Mouse (Mus musculus): Measurements from ENCODE around the gene Zfp386.
"Not testable (repeated sequence)": the region's sequence is repeated elsewhere in the genome, so short reads cannot be mapped to it uniquely, and the experiment has no call there.

The Zfp386 gene

GRCm38 (mm10) chr12:116047440-116048377 is at the start of gene Zfp386:
TSS of gene Zfp386 (plus strand) at chr12:116047724.
- peak; percentile 83 to 91 for DNase-seq (ENCODE audit: low spot score in 2 of 2)

GRCm38 (mm10) chr12:115999784-116000183 is 47.7 kb upstream of the Zfp386 start:
- DNase-seq (ENCODE audit: low spot score in 2 of 2) = not testable (repeated sequence)

- not testable (repeated sequence) for DNase-seq (ENCODE audit: low spot score in 2 of 2)
These were observed 44.6 kb upstream of the Zfp386 start for GRCm38 (mm10) chr12:116002946-116003345.

- no peak for DNase-seq (ENCODE audit: low spot score in 2 of 2)
These were observed 36.7 kb upstream of the Zfp386 start for GRCm38 (mm10) chr12:116010812-116011211.

- no peak for DNase-seq (ENCODE audit: low spot score in 2 of 2)
These were observed 19.4 kb upstream of the Zfp386 start for GRCm38 (mm10) chr12:116028095-116028494.

GRCm38 (mm10) chr12:116035346-116035745 is 12.2 kb upstream of the Zfp386 start:
- no peak for DNase-seq (ENCODE audit: low spot score in 2 of 2)

- DNase-seq (ENCODE audit: low spot score in 2 of 2) = no peak
These were observed 2.7 kb upstream of the Zfp386 start for GRCm38 (mm10) chr12:116044785-116045184.

- DNase-seq (ENCODE audit: low spot score in 2 of 2) = no peak
These were observed 1.2 kb downstream of the Zfp386 start for GRCm38 (mm10) chr12:116048766-116049165.

- no peak for DNase-seq (ENCODE audit: low spot score in 2 of 2)
These were observed 1.7 kb downstream of the Zfp386 start for GRCm38 (mm10) chr12:116049236-116049635.

GRCm38 (mm10) chr12:116049701-116050100 is 2.2 kb downstream of the Zfp386 start:
- DNase-seq (ENCODE audit: low spot score in 2 of 2) = no peak

- no peak for DNase-seq (ENCODE audit: low spot score in 2 of 2)
These were observed 6.8 kb downstream of the Zfp386 start for GRCm38 (mm10) chr12:116054342-116054741.

- no peak for DNase-seq (ENCODE audit: low spot score in 2 of 2)
These were observed 8.6 kb downstream of the Zfp386 start for GRCm38 (mm10) chr12:116056112-116056511.

GRCm38 (mm10) chr12:116061561-116062193 is 14.2 kb downstream of the Zfp386 start:
- DNase-seq (ENCODE audit: low spot score in 2 of 2) = no peak

GRCm38 (mm10) chr12:116062194-116062583 is 14.7 kb downstream of the Zfp386 start:
- DNase-seq (ENCODE audit: low spot score in 2 of 2) = no peak

GRCm38 (mm10) chr12:116063020-116063419 is 15.5 kb downstream of the Zfp386 start:
- no peak for DNase-seq (ENCODE audit: low spot score in 2 of 2)

GRCm38 (mm10) chr12:116071023-116071422 is 23.5 kb downstream of the Zfp386 start:
- DNase-seq (ENCODE audit: low spot score in 2 of 2) = no peak

- DNase-seq (ENCODE audit: low spot score in 2 of 2) = peak; percentile 12
These were observed 29.7 kb downstream of the Zfp386 start, which contains the start of gene Vipr2 for GRCm38 (mm10) chr12:116077074-116077854. TSS of gene Vipr2 (plus strand) at chr12:116077726.

- no peak for DNase-seq (ENCODE audit: low spot score in 2 of 2)
These were observed 30.4 kb downstream of the Zfp386 start for GRCm38 (mm10) chr12:116077855-116078366.

GRCm38 (mm10) chr12:116083125-116083524 is 35.6 kb downstream of the Zfp386 start:
- no peak for DNase-seq (ENCODE audit: low spot score in 2 of 2)

GRCm38 (mm10) chr12:116084294-116084693 is 36.8 kb downstream of the Zfp386 start:
- no peak for DNase-seq (ENCODE audit: low spot score in 2 of 2)

- no peak for DNase-seq (ENCODE audit: low spot score in 2 of 2)
These were observed 39.6 kb downstream of the Zfp386 start for GRCm38 (mm10) chr12:116086951-116087600.

Measured in spleen, postnatal 14 days (tissue).